30 mouse cellular contexts compared by ENCODE assay signal in the genomic region with DNA sequence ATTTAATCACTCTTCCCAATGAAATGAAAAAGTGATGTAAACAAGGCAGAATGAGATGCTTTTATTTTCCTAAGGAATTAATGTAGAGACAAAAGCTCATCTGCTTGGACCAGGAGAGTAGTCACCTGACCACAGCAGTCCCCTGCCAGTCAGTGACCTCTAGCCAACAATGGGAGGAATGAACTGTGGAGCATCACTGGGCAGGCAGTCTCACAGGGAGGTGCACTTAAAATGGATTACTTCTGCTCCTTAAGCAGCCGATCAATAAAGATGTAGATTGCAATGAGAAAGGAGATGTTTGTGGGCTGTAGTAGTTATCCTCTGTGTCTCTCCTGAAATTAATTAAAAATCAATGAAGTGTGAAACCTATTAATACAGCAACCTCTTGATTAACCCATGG.
DNase-seq lines count a peak whose midpoint lies in the region; ATAC-seq lines count a peak whose summit lies in the region.
"Had no signal": no experiment of that assay in that cellular context is flagged by ENCODE, and none has a peak within 500 bp of the region (broad histone marks: within the 10 kb centered on the region; RNA-seq: fewer than 3 reads in every experiment).

No protein-coding gene starts in this region.

- H3K36me3 ChIP-seq in forebrain, embryonic 12.5 days (replicated peaks): no peaks in the 10 kb centered on the region
- no peaks in the 10 kb centered on the region for H3K36me3 ChIP-seq in forebrain, embryonic 15.5 days
- no peaks in the 10 kb centered on the region for H3K36me3 ChIP-seq in hindbrain, embryonic 12.5 days
- no peaks in the 10 kb centered on the region for H3K36me3 ChIP-seq in hindbrain, embryonic 14.5 days (replicated peaks; ENCODE audit: control insufficient read depth, insufficient read depth)
- H3K36me3 ChIP-seq in neural tube, embryonic 13.5 days: no peaks in the 10 kb centered on the region
- no peaks in the 10 kb centered on the region for H3K36me3 ChIP-seq in neural tube, embryonic 15.5 days
- H3K36me3 ChIP-seq: embryonic facial prominence, embryonic 13.5 days; embryonic facial prominence, embryonic 15.5 days; forebrain, embryonic 10.5 days; G1E had no signal

- ATAC-seq in forebrain, embryonic 12.5 days (ENCODE audit: low FRiP score): 0 out of 2 replicates have a peak, but pooled peaks have one; percentile 36
- ATAC-seq in forebrain, embryonic 15.5 days (replicated peaks): no peak
- ATAC-seq in hindbrain, embryonic 12.5 days (ENCODE audit: low FRiP score): 0 out of 2 replicates have a peak, but pooled peaks have one; percentile 50
- ATAC-seq in hindbrain, embryonic 14.5 days (ENCODE audit: low FRiP score): no peak
- ATAC-seq in neural tube, embryonic 13.5 days (ENCODE audit: low read depth): peak; percentile 19; the same call in 1 of the 2 replicates
- ATAC-seq in neural tube, embryonic 15.5 days (ENCODE audit: low FRiP score): no peak
- no peak for ATAC-seq in megakaryocyte-erythroid progenitor cell, adult 5-6 weeks (replicated peaks; ENCODE audit: low FRiP score, low TSS enrichment, poor library complexity, severe bottlenecking)
- ATAC-seq: activated CD4-positive, CD25-positive, alpha-beta regulatory T cell, adult 4 months; CD4-positive, CD25-positive, alpha-beta regulatory T cell, adult 4 months; forebrain, embryonic 13.5 days; forebrain, embryonic 16.5 days; Patski had no signal

- H3K27me3 ChIP-seq in forebrain, embryonic 12.5 days: no peaks in the 10 kb centered on the region
- H3K27me3 ChIP-seq in forebrain, embryonic 15.5 days: no peaks in the 10 kb centered on the region
- H3K27me3 ChIP-seq in hindbrain, embryonic 12.5 days: no peaks in the 10 kb centered on the region
- no peaks in the 10 kb centered on the region for H3K27me3 ChIP-seq in hindbrain, embryonic 14.5 days (ENCODE audit: control insufficient read depth, insufficient read depth, low read length)
- no peaks in the 10 kb centered on the region for H3K27me3 ChIP-seq in neural tube, embryonic 13.5 days
- H3K27me3 ChIP-seq in neural tube, embryonic 15.5 days (replicated peaks): no peaks in the 10 kb centered on the region
- H3K27me3 ChIP-seq: CH12.LX; embryonic facial prominence, embryonic 13.5 days; embryonic facial prominence, embryonic 15.5 days; forebrain, embryonic 13.5 days; Patski had no signal

- no peaks in the 10 kb centered on the region for H3K9me3 ChIP-seq in forebrain, embryonic 12.5 days
- no peaks in the 10 kb centered on the region for H3K9me3 ChIP-seq in forebrain, embryonic 15.5 days
- H3K9me3 ChIP-seq in hindbrain, embryonic 12.5 days (replicated peaks): no peaks in the 10 kb centered on the region
- no peaks in the 10 kb centered on the region for H3K9me3 ChIP-seq in hindbrain, embryonic 14.5 days (ENCODE audit: control insufficient read depth, low read length)
- H3K9me3 ChIP-seq in neural tube, embryonic 13.5 days: no peaks in the 10 kb centered on the region
- H3K9me3 ChIP-seq in neural tube, embryonic 15.5 days (replicated peaks): no peaks in the 10 kb centered on the region
- H3K9me3 ChIP-seq: embryonic facial prominence, embryonic 13.5 days; embryonic facial prominence, embryonic 15.5 days; forebrain, embryonic 10.5 days; forebrain, embryonic 13.5 days; G1E had no signal

- 37% methylated on average over 1 of the region's 1 CpGs for WGBS in forebrain, embryonic 12.5 days
- 32% methylated on average over 1 of the region's 1 CpGs for WGBS in forebrain, embryonic 15.5 days
- WGBS in hindbrain, embryonic 12.5 days: 63% methylated on average over 1 of the region's 1 CpGs
- WGBS in hindbrain, embryonic 14.5 days: 29% methylated on average over 1 of the region's 1 CpGs
- 63% methylated on average over 1 of the region's 1 CpGs for WGBS in neural tube, embryonic 13.5 days
- whole genome bisulfite sequencing in neural tube, embryonic 15.5 days: 51% methylated on average over 1 of the region's 1 CpGs

- no peak overlapping the region for H3K9ac ChIP-seq in forebrain, embryonic 12.5 days
- no peak overlapping the region for H3K9ac ChIP-seq in forebrain, embryonic 15.5 days (replicated peaks)
- H3K9ac ChIP-seq in hindbrain, embryonic 12.5 days: no peak overlapping the region
- H3K9ac ChIP-seq in hindbrain, embryonic 14.5 days: no peak overlapping the region
- no peak overlapping the region for H3K9ac ChIP-seq in neural tube, embryonic 13.5 days
- H3K9ac ChIP-seq in neural tube, embryonic 15.5 days (replicated peaks): no peak overlapping the region
- H3K9ac ChIP-seq: embryonic facial prominence, embryonic 13.5 days; embryonic facial prominence, embryonic 15.5 days; forebrain, embryonic 13.5 days had no signal

- H3K4me2 ChIP-seq in forebrain, embryonic 12.5 days: no peak overlapping the region
- H3K4me2 ChIP-seq in forebrain, embryonic 15.5 days (replicated peaks): no peak overlapping the region
- no peak overlapping the region for H3K4me2 ChIP-seq in hindbrain, embryonic 12.5 days (replicated peaks)
- H3K4me2 ChIP-seq in hindbrain, embryonic 14.5 days (replicated peaks): no peak overlapping the region
- H3K4me2 ChIP-seq in neural tube, embryonic 13.5 days: no peak overlapping the region
- no peak overlapping the region for H3K4me2 ChIP-seq in neural tube, embryonic 15.5 days
- H3K4me2 ChIP-seq: embryonic facial prominence, embryonic 13.5 days; embryonic facial prominence, embryonic 15.5 days; forebrain, embryonic 13.5 days had no signal

- H3K4me3 ChIP-seq in forebrain, embryonic 12.5 days (replicated peaks): no peak overlapping the region
- H3K4me3 ChIP-seq in forebrain, embryonic 15.5 days: no peak overlapping the region
- no peak overlapping the region for H3K4me3 ChIP-seq in hindbrain, embryonic 12.5 days
- no peak overlapping the region for H3K4me3 ChIP-seq in hindbrain, embryonic 14.5 days (replicated peaks; ENCODE audit: low read length)
- H3K4me3 ChIP-seq in neural tube, embryonic 13.5 days: no peak overlapping the region
- H3K4me3 ChIP-seq in neural tube, embryonic 15.5 days (replicated peaks): no peak overlapping the region
- H3K4me3 ChIP-seq: embryonic facial prominence, embryonic 13.5 days; embryonic facial prominence, embryonic 15.5 days; erythroblast, embryonic 14.5 days; forebrain, embryonic 10.5 days; forebrain, embryonic 13.5 days had no signal

- DNase-seq in hindbrain, embryonic 14.5 days (ENCODE audit: low spot score): no peak
- peak; percentile 8 for DNase-seq in retina, postnatal 1 day
- DNase-seq: adrenal gland, adult 8-10 months; adrenal gland, postnatal 14 days; adrenal gland, postnatal 36 days; B cell, adult 2 months; cerebellum, adult 11 months; cerebellum, adult 18-20 months; cerebellum, adult 8-10 months; cerebellum, adult 9-11 months; cerebellum, postnatal 14 days; cerebellum, postnatal 36 days; embryo, embryonic 11 days had no signal

- H3K4me1 ChIP-seq in forebrain, embryonic 12.5 days: no peaks in the 10 kb centered on the region
- no peaks in the 10 kb centered on the region for H3K4me1 ChIP-seq in forebrain, embryonic 15.5 days
- no peaks in the 10 kb centered on the region for H3K4me1 ChIP-seq in hindbrain, embryonic 12.5 days
- no peaks in the 10 kb centered on the region for H3K4me1 ChIP-seq in hindbrain, embryonic 14.5 days (replicated peaks; ENCODE audit: control insufficient read depth, insufficient read depth, low read length)
- no peaks in the 10 kb centered on the region for H3K4me1 ChIP-seq in neural tube, embryonic 13.5 days (replicated peaks)
- no peaks in the 10 kb centered on the region for H3K4me1 ChIP-seq in neural tube, embryonic 15.5 days
- H3K4me1 ChIP-seq: embryonic facial prominence, embryonic 13.5 days; embryonic facial prominence, embryonic 15.5 days; forebrain, embryonic 13.5 days had no signal

- no peak overlapping the region for H3K27ac ChIP-seq in forebrain, embryonic 12.5 days
- H3K27ac ChIP-seq in forebrain, embryonic 15.5 days (replicated peaks): no peak overlapping the region
- H3K27ac ChIP-seq in hindbrain, embryonic 12.5 days: no peak overlapping the region
- no peak overlapping the region for H3K27ac ChIP-seq in hindbrain, embryonic 14.5 days
- no peak overlapping the region for H3K27ac ChIP-seq in neural tube, embryonic 13.5 days (replicated peaks)
- no peak overlapping the region for H3K27ac ChIP-seq in neural tube, embryonic 15.5 days (replicated peaks)
- H3K27ac ChIP-seq: embryonic facial prominence, embryonic 13.5 days; embryonic facial prominence, embryonic 15.5 days; forebrain, embryonic 10.5 days; forebrain, embryonic 13.5 days had no signal

Comparison
In these comparisons a context has a peak if more than half of its experiments do, and no peak if none do; other contexts are left out.
1. ATAC-seq: peak in forebrain, embryonic 12.5 days (single experiment), hindbrain, embryonic 12.5 days (single experiment) and neural tube, embryonic 13.5 days (single experiment); none in forebrain, embryonic 15.5 days (single experiment), hindbrain, embryonic 14.5 days (single experiment), neural tube, embryonic 15.5 days (single experiment) and megakaryocyte-erythroid progenitor cell, adult 5-6 weeks (single experiment).